Mouse (Mus musculus): ENCODE results near the gene Tmem116. TPM values are rescaled to one million over a fixed set of nuclear protein-coding genes. Genes with fewer than 3 reads are reported as not detected.

The Tmem116 gene
- polyA plus RNA-seq, 1 experiment: 0.54 TPM

DNA sequence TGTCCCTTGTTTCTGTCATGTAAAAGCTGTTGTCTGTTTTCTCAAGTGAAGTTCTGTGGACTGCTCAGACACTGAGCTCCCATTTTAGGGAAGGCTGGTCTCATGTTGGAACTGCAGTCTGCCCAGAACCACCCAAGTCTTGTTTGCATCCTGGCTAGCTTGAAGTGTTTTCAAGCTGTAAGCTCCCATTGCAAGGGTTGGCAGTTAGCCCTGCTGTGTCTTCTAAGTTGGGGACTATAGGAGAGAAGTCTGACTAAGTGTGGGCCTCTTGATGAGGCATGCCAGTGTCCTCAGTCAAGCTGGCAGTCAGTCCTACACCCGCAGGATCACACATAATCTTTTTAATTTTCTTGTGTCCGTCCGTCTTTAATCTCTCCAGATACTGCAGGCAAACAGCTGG lies 22.7 kb upstream of the Tmem116 start:
- TF ChIP-seq FOSL1 (IDR thresholded peaks at IDR 0.05; ENCODE audit: insufficient read depth, low read length, poor library complexity, severe bottlenecking): no peak
- no peak for TF ChIP-seq MYOG (IDR thresholded peaks at IDR 0.05; ENCODE audit: control insufficient read depth, extremely low read depth, insufficient read length)
- TF ChIP-seq MYOD1 (IDR thresholded peaks at IDR 0.05; ENCODE audit: control insufficient read depth, insufficient read length, low read depth): no peak
- TF ChIP-seq CTCF (IDR thresholded peaks at IDR 0.05; ENCODE audit: control insufficient read depth, insufficient read depth, insufficient read length): no peak
- no peak for TF ChIP-seq CEBPB (IDR thresholded peaks at IDR 0.05; ENCODE audit: low read depth)
- TF ChIP-seq MAX (IDR thresholded peaks at IDR 0.05): no peak
- TF ChIP-seq USF1 (IDR thresholded peaks at IDR 0.05; ENCODE audit: low read depth): no peak
- no peak overlapping the region for H3ac ChIP-seq (ENCODE audit: control insufficient read depth, insufficient read length, low read depth)
- H3K4me3 ChIP-seq (ENCODE audit: insufficient read depth, poor library complexity, severe bottlenecking): no peak overlapping the region
- H3K79me3 ChIP-seq (ENCODE audit: low read depth): no peaks in the 10 kb centered on the region
- no peaks in the 10 kb centered on the region for H3K79me2 ChIP-seq (ENCODE audit: control insufficient read depth, insufficient read depth)
- no peaks in the 10 kb centered on the region for H3K27me3 ChIP-seq (ENCODE audit: control insufficient read depth, insufficient read depth, insufficient read length)
- H3K36me3 ChIP-seq (ENCODE audit: control insufficient read depth, insufficient read depth): peaks cover 99% of the 10 kb centered on the region

DNA sequence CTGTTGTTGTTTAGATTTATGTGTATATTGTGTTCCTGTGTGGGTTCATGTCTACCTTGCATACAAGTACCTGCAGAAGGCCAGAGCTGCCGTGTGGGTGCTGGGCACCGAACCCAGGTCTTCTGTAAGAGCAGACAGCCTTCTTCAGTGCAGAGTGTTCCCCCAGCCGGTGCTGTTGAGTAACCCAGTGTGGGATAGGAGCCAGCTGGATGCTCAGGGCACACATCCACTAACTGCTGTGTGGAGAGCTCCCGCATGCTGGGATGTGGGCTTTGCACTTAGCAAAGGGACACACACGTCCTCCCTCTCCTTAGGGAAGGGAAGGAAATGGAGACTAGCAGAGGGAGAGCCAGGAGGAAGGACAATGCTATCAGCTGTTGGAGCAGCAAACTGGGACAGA lies 13.6 kb upstream of the Tmem116 start:
- H3K27me3 ChIP-seq (ENCODE audit: control insufficient read depth, insufficient read depth, insufficient read length): no peaks in the 10 kb centered on the region
- H3K79me3 ChIP-seq (ENCODE audit: low read depth): no peaks in the 10 kb centered on the region
- H3K4me3 ChIP-seq (ENCODE audit: insufficient read depth, poor library complexity, severe bottlenecking): no peak overlapping the region
- H3K79me2 ChIP-seq (ENCODE audit: control insufficient read depth, insufficient read depth): no peaks in the 10 kb centered on the region
- H3K36me3 ChIP-seq (ENCODE audit: control insufficient read depth, insufficient read depth): peaks cover 96% of the 10 kb centered on the region
- TF ChIP-seq CEBPB (IDR thresholded peaks at IDR 0.05; ENCODE audit: low read depth): no peak
- no peak for TF ChIP-seq USF1 (IDR thresholded peaks at IDR 0.05; ENCODE audit: low read depth)
- TF ChIP-seq MAX (IDR thresholded peaks at IDR 0.05): no peak
- no peak for TF ChIP-seq FOSL1 (IDR thresholded peaks at IDR 0.05; ENCODE audit: insufficient read depth, low read length, poor library complexity, severe bottlenecking)
- TF ChIP-seq MYOG (IDR thresholded peaks at IDR 0.05; ENCODE audit: control insufficient read depth, extremely low read depth, insufficient read length): no peak
- TF ChIP-seq MYOD1 (IDR thresholded peaks at IDR 0.05; ENCODE audit: control insufficient read depth, insufficient read length, low read depth): no peak
- no peak for TF ChIP-seq CTCF (IDR thresholded peaks at IDR 0.05; ENCODE audit: control insufficient read depth, insufficient read depth, insufficient read length)
- H3ac ChIP-seq (ENCODE audit: control insufficient read depth, insufficient read length, low read depth): no peak overlapping the region

DNA sequence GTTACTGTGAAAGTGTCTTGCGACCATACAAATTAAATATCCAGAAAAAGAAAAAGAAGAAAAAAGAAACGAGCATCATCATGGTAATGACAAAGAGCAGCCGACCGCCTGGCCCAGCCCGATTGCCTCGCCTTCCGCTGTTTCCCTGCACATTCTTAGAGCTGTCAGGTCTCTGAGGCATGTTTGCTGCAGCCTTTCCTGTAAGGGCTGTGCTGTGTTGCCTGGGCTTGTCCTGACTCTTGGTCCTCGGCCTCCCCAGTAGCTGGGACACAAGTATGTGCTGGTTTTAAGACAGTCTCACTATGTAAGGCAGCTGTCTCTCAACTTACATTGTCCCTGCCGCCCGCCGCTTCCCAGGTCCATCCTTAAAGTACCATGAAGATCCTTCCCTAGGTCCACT lies 12.9 kb upstream of the Tmem116 start:
- Histone ChIP-seq H3K27me3 (ENCODE audit: control insufficient read depth, insufficient read depth, insufficient read length) (no peaks in the 10 kb centered on the region), H3K79me2 (ENCODE audit: control insufficient read depth, insufficient read depth) (no peaks in the 10 kb centered on the region)

DNA sequence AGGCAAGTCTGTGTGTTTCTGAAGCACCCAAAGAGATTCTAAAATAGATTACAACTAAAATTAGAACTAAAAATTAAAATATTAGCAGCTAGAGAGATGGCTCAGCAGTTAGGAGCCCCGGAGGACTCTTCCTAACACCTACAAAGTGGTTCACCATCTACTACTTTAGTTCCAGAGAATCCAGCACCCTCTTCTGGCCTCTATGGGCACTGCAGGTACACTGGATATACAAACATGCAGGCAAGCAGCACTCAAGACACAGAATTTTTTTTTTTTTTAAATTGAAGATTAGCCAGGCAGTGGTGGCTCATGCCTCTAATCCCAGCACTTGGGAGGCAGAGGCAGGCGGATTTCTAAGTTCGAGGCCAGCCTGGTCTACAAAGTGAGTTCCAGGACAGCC lies 8.1 kb upstream of the Tmem116 start:
- H3K79me3 ChIP-seq (ENCODE audit: low read depth): peaks cover 3% of the 10 kb centered on the region
- no peak overlapping the region for H3K4me3 ChIP-seq (ENCODE audit: insufficient read depth, poor library complexity, severe bottlenecking)
- TF ChIP-seq MYOD1 (IDR thresholded peaks at IDR 0.05; ENCODE audit: control insufficient read depth, insufficient read length, low read depth): no peak
- TF ChIP-seq CEBPB (IDR thresholded peaks at IDR 0.05; ENCODE audit: low read depth): no peak
- no peak for TF ChIP-seq FOSL1 (IDR thresholded peaks at IDR 0.05; ENCODE audit: insufficient read depth, low read length, poor library complexity, severe bottlenecking)
- no peak for TF ChIP-seq MAX (IDR thresholded peaks at IDR 0.05)
- TF ChIP-seq CTCF (IDR thresholded peaks at IDR 0.05; ENCODE audit: control insufficient read depth, insufficient read depth, insufficient read length): no peak
- no peak for TF ChIP-seq USF1 (IDR thresholded peaks at IDR 0.05; ENCODE audit: low read depth)
- TF ChIP-seq MYOG (IDR thresholded peaks at IDR 0.05; ENCODE audit: control insufficient read depth, extremely low read depth, insufficient read length): no peak
- H3ac ChIP-seq (ENCODE audit: control insufficient read depth, insufficient read length, low read depth): no peak overlapping the region
- no peaks in the 10 kb centered on the region for H3K27me3 ChIP-seq (ENCODE audit: control insufficient read depth, insufficient read depth, insufficient read length)
- H3K36me3 ChIP-seq (ENCODE audit: control insufficient read depth, insufficient read depth): peaks cover 95% of the 10 kb centered on the region
- peaks cover 20% of the 10 kb centered on the region for H3K79me2 ChIP-seq (ENCODE audit: control insufficient read depth, insufficient read depth)

More for the DNA sequence above, 12.9 kb upstream of the Tmem116 start:
- no peak for TF ChIP-seq MYOD1 (IDR thresholded peaks at IDR 0.05; ENCODE audit: control insufficient read depth, insufficient read length, low read depth)
- no peak for TF ChIP-seq MYOG (IDR thresholded peaks at IDR 0.05; ENCODE audit: control insufficient read depth, extremely low read depth, insufficient read length)
- no peak for TF ChIP-seq MAX (IDR thresholded peaks at IDR 0.05)
- TF ChIP-seq FOSL1 (IDR thresholded peaks at IDR 0.05; ENCODE audit: insufficient read depth, low read length, poor library complexity, severe bottlenecking): no peak
- TF ChIP-seq USF1 (IDR thresholded peaks at IDR 0.05; ENCODE audit: low read depth): no peak
- TF ChIP-seq CTCF (IDR thresholded peaks at IDR 0.05; ENCODE audit: control insufficient read depth, insufficient read depth, insufficient read length): no peak
- TF ChIP-seq CEBPB (IDR thresholded peaks at IDR 0.05; ENCODE audit: low read depth): no peak
- Histone ChIP-seq H3ac (ENCODE audit: control insufficient read depth, insufficient read length, low read depth) (no peak overlapping the region), H3K4me3 (ENCODE audit: insufficient read depth, poor library complexity, severe bottlenecking) (no peak overlapping the region), H3K36me3 (ENCODE audit: control insufficient read depth, insufficient read depth) (peaks cover 95% of the 10 kb centered on the region), H3K79me3 (ENCODE audit: low read depth) (no peaks in the 10 kb centered on the region)

DNA sequence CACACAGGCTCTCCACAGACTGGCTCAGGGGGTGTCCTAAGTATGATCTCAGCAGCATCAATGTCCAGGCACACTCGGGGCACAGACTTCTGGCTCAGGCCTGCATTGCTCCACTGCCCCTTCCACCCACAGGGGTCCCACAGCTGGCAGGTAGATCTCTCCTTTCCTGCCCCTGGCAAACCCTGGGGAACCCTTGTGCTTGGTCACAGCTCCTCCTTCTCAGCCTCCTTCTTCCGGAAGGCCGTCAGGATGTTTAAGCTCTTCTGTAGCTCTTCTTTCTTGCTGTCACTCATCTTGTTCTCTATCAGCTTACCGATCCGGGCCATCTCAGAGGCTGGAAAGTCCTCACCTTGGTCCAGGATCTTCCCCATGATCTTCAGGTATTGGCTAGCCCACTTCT lies 6.8 kb upstream of the Tmem116 start:
- Histone ChIP-seq H3K79me3 (ENCODE audit: low read depth) (peaks cover 9% of the 10 kb centered on the region), H3K36me3 (ENCODE audit: control insufficient read depth, insufficient read depth) (peaks cover 95% of the 10 kb centered on the region), H3ac (ENCODE audit: control insufficient read depth, insufficient read length, low read depth) (no peak overlapping the region), H3K79me2 (ENCODE audit: control insufficient read depth, insufficient read depth) (peaks cover 33% of the 10 kb centered on the region), H3K27me3 (ENCODE audit: control insufficient read depth, insufficient read depth, insufficient read length) (no peaks in the 10 kb centered on the region), H3K4me3 (ENCODE audit: insufficient read depth, poor library complexity, severe bottlenecking) (no peak overlapping the region)
- TF ChIP-seq USF1 (IDR thresholded peaks at IDR 0.05; ENCODE audit: low read depth) (no peak), MYOD1 (IDR thresholded peaks at IDR 0.05; ENCODE audit: control insufficient read depth, insufficient read length, low read depth) (no peak), CEBPB (IDR thresholded peaks at IDR 0.05; ENCODE audit: low read depth) (no peak)

DNA sequence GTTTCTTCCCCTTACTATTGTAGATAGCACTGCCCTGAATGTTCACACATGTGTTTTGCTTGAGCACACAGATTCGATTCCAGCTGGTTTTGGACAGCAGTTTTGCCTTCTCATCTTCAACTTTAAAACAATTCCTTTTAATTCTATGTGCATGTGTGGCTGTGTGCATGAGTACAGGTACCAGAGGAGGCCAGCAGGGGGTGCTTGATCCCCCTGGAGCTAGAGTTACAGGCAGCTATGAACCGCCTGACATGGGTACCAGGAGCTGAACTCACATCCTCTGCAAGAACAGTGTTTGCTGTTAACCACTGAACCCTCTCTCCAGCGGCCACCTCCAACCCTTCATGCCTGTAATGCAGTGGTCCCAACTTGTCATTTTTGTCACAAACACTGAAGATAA lies 3.2 kb upstream of the Tmem116 start:
- H3K79me2 ChIP-seq (ENCODE audit: control insufficient read depth, insufficient read depth): peaks cover 61% of the 10 kb centered on the region
- H3K27me3 ChIP-seq (ENCODE audit: control insufficient read depth, insufficient read depth, insufficient read length): no peaks in the 10 kb centered on the region
- TF ChIP-seq MYOD1 (IDR thresholded peaks at IDR 0.05; ENCODE audit: control insufficient read depth, insufficient read length, low read depth): no peak
- no peak for TF ChIP-seq USF1 (IDR thresholded peaks at IDR 0.05; ENCODE audit: low read depth)
- no peak for TF ChIP-seq MYOG (IDR thresholded peaks at IDR 0.05; ENCODE audit: control insufficient read depth, extremely low read depth, insufficient read length)
- TF ChIP-seq MAX (IDR thresholded peaks at IDR 0.05): no peak
- TF ChIP-seq FOSL1 (IDR thresholded peaks at IDR 0.05; ENCODE audit: insufficient read depth, low read length, poor library complexity, severe bottlenecking): no peak
- no peak for TF ChIP-seq CTCF (IDR thresholded peaks at IDR 0.05; ENCODE audit: control insufficient read depth, insufficient read depth, insufficient read length)
- H3K79me3 ChIP-seq (ENCODE audit: low read depth): peaks cover 26% of the 10 kb centered on the region
- no peak overlapping the region for H3K4me3 ChIP-seq (ENCODE audit: insufficient read depth, poor library complexity, severe bottlenecking)
- no peak overlapping the region for H3ac ChIP-seq (ENCODE audit: control insufficient read depth, insufficient read length, low read depth)
- H3K36me3 ChIP-seq (ENCODE audit: control insufficient read depth, insufficient read depth): peaks cover 63% of the 10 kb centered on the region
